Mouse (Mus musculus): ENCODE measurements around the gene Cfap99. TPM values are rescaled to one million over a fixed set of nuclear protein-coding genes. Genes with fewer than 3 reads are reported as not detected.

The Cfap99 gene
- polyA plus RNA-seq, 1 experiment from 2014 or later, result 0.88 TPM

DNA sequence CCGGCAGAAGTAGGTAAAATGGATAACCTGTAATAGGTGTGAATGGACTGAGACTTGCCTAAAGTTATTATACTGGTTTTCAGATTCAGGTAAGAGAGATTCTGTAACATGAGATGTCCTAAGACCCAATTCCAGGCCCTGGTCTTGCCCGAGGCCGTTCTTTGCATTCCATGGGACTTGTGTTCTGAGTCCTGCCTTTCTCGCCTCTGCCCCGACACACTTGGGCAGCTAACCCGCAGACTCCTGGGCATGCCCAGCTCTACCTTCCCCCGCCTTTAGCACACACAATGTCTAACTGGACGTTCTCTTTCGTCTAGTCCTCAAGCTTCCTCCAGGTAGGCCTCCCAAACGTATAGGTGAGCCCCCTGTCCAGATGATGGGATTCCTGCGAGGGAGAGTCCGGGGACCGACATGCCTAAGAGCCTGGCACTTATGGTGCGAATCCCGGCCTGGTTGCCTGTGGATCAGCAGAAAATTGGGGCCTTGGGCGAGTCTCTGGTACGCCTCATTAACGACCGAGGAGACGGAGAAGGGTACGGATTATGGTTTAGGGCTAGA, 47.2 kb downstream of the Cfap99 start:
- 3% methylated on average over 21 of the region's 21 CpGs for WGBS

DNA sequence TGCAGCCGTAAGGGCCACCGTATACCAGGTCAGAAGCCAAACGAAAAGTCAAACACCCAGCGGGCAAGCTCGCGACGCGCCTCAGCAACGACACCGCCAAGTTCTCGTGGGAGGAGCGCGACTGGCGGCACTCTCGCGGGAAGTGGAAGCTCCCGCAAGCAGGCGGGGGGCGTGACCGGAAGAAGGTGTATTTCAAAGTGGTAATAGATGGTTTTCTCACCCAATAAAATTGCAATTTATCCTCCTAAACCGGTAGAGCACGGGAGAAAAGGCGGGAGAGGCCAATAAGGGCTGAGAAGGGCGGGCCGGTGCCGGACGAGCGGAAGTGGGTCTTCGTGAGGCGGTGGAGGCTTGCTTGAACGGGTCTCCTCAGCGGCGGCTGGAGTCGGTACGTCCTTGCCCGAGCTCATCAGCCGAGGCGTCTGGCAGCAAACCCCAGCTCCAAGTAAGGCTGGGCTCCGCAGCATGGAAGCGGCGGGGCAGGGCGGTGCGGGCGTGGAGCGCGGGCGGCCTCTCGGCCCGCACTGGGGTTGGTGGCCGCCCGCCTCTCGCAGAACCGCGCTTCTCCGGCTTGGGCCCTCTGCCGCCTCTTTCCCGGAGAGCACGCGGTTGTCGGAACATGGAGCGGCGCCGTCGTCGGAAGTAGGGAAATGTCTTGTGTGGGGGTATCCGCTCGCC, 47.8 kb downstream of the Cfap99 start, which contains the start of gene Rnf4:
TSS of gene Rnf4 (plus strand) at position 193 of the 678 bp plus-strand sequence.
- peak within 1 kb of the TSS; percentile 99 for H3K4me3 ChIP-seq (replicated peaks)
- no peaks in the 10 kb centered on the region for H3K36me3 ChIP-seq
- 0 out of 2 replicates have a peak, but pooled peaks cover 11% of the 10 kb centered on the region for H3K4me1 ChIP-seq
- H3K9ac ChIP-seq, result peak within 1 kb of the TSS; percentile 99
- no peaks in the 10 kb centered on the region for H3K9me3 ChIP-seq (replicated peaks)
- H3K27me3 ChIP-seq, result no peaks in the 10 kb centered on the region
- H3K27ac ChIP-seq (replicated peaks), result peak within 1 kb of the TSS; percentile 97
- under 1% methylated on average over 67 of the region's 67 CpGs for WGBS
- ATAC-seq (ENCODE audit: insufficient number of reproducible peaks, low FRiP score, low TSS enrichment, low read depth), result peak; percentile 96
- H3K4me2 ChIP-seq (replicated peaks), result peak within 1 kb of the TSS; percentile 73

More for the DNA sequence above, 47.2 kb downstream of the Cfap99 start:
- Histone ChIP-seq H3K27ac (replicated peaks) (peak overlapping the region; percentile 97), H3K4me2 (replicated peaks) (peak overlapping the region; percentile 73), H3K4me1 (0 out of 2 replicates have a peak, but pooled peaks cover 11% of the 10 kb centered on the region), H3K9ac (peak overlapping the region; percentile 90), H3K27me3 (no peaks in the 10 kb centered on the region), H3K36me3 (no peaks in the 10 kb centered on the region), H3K4me3 (replicated peaks) (peak overlapping the region; percentile 99), H3K9me3 (replicated peaks) (no peaks in the 10 kb centered on the region)
- ATAC-seq (ENCODE audit: insufficient number of reproducible peaks, low FRiP score, low TSS enrichment, low read depth), result peak; percentile 44

DNA sequence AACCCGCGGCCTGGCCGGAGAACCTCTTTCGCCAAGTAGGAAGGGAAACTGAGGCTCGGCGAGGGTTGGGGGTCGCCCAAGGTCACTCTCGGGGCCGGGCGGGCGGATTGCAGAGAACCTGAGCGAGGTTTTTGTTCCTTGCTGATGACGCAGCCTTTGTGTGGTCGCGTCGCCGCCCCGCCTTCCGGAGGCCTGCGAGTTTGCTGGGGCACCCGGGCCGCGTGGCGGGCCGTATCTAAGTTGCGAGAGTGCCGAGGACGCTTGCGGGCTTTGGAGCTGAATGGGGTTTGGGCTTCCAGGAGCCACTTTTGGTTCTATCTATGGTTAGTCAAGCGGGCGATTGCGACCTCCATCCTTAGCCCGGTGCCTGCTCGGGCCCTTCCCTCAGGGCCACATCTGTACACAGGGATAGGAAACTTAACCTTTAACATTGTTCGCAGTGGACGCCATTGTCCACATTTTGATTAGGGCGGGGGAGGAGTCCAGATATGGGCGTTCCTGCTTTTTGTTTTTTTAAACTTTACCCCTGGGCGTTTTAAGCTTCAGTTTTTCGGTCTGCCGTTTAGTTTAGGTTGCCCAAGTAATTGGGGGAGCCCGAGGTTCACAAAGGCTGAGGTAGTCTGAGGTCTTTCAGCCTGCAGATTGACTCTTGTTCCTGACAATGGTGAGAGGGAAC, 48.5 kb downstream of the Cfap99 start:
- H3K9me3 ChIP-seq (replicated peaks), result no peaks in the 10 kb centered on the region
- peak overlapping the region; percentile 99 for H3K4me3 ChIP-seq (replicated peaks)
- H3K36me3 ChIP-seq, result no peaks in the 10 kb centered on the region
- peak; percentile 48; the same call in 1 of the 2 replicates for ATAC-seq (ENCODE audit: insufficient number of reproducible peaks, low FRiP score, low TSS enrichment, low read depth)
- H3K4me2 ChIP-seq (replicated peaks), result peak overlapping the region; percentile 64
- WGBS, result under 1% methylated on average over 42 of the region's 42 CpGs
- peak overlapping the region; percentile 97 for H3K27ac ChIP-seq (replicated peaks)
- H3K9ac ChIP-seq, result peak overlapping the region; percentile 99
- H3K4me1 ChIP-seq, result 0 out of 2 replicates have a peak, but pooled peaks cover 14% of the 10 kb centered on the region
- no peaks in the 10 kb centered on the region for H3K27me3 ChIP-seq

DNA sequence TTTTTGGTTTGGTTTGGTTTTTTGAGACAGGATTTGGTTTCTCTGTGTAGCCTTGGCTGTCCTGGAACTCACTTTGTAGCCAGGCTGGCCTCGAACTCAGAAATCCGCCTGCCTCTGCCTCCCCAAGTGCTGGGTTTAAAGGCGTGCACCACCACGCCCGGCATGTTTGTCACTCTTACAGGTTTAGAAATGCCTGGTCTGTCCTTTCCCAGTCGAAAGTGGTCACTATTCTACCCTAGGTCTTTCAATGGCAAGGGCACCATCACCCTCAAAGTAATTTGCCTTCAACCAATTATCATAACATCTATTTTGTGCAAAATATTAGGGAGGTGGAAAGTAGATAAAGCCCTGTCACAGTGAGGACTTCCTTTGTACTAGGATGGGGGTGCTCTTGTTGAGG, 51.8 kb downstream of the Cfap99 start:
- 0 out of 2 replicates have a peak, but pooled peaks cover 13% of the 10 kb centered on the region for H3K4me1 ChIP-seq
- H3K9me3 ChIP-seq (replicated peaks), result no peaks in the 10 kb centered on the region
- no peak overlapping the region for H3K4me2 ChIP-seq (replicated peaks)
- H3K4me3 ChIP-seq (replicated peaks), result no peak overlapping the region
- no peak overlapping the region for H3K27ac ChIP-seq (replicated peaks)
- 93% methylated on average over 6 of the region's 6 CpGs for WGBS
- no peaks in the 10 kb centered on the region for H3K27me3 ChIP-seq
- H3K36me3 ChIP-seq, result peaks cover 19% of the 10 kb centered on the region; the same call in 1 of the 2 replicates
- no peak overlapping the region for H3K9ac ChIP-seq
- ATAC-seq (ENCODE audit: insufficient number of reproducible peaks, low FRiP score, low TSS enrichment, low read depth), result no peak

DNA sequence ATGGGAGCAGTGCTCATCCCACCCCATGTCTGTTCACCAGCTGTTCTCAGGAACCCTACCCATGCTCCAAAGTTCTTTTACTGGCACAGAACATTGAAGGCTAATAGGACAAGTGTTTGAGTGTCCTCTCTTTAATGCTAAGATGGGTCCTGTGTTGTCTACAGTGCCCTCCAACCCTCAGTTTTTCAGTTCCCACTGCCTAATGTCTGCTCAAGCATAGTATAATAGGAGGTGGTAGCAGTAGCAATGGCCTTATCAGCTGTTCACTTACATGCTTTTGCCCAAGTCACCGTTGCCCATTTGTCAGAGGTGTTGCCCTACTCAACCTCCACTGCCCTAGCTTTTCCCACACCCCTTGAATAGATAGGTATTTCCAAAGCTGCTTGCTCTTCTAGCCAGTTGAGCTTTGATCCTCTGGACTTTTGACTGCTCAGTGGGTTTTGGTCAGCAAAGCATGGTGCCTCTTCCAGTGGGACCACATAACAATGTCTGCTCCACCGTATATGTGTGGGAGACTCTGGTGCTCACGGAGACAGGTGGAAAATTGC, 63.8 kb downstream of the Cfap99 start:
- no peaks in the 10 kb centered on the region for H3K27me3 ChIP-seq
- no peak overlapping the region for H3K4me2 ChIP-seq (replicated peaks)
- no peaks in the 10 kb centered on the region for H3K4me1 ChIP-seq
- H3K9ac ChIP-seq, result no peak overlapping the region
- no peak overlapping the region for H3K4me3 ChIP-seq (replicated peaks)
- H3K36me3 ChIP-seq, result peaks cover 96% of the 10 kb centered on the region
- no peak overlapping the region for H3K27ac ChIP-seq (replicated peaks)
- H3K9me3 ChIP-seq (replicated peaks), result no peaks in the 10 kb centered on the region
- WGBS, result 95% methylated on average over 3 of the region's 3 CpGs
- ATAC-seq (ENCODE audit: insufficient number of reproducible peaks, low FRiP score, low TSS enrichment, low read depth), result no peak

DNA sequence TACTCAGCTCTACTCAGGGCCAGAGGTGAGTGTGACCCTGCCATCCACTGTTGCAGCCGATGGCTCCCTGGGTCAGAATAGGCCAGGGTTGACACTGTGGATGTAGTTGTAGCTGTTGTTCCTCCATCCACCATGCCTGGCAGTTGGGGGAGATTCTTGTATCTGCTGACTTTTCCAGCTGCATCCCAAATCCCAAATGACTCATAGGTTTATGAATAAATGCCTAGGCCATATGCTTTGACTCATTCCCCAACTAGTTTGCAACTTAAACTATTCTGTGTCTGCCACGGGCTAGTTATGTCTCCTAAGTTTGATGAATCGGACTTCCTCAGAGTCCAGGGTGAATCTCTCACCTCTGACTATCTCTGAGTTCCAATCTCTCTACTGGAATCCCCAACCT, 71.9 kb downstream of the Cfap99 start:
- H3K9ac ChIP-seq, result no peak overlapping the region
- H3K27me3 ChIP-seq, result no peaks in the 10 kb centered on the region
- WGBS, result 91% methylated on average over 3 of the region's 3 CpGs
- no peak for ATAC-seq (ENCODE audit: insufficient number of reproducible peaks, low FRiP score, low TSS enrichment, low read depth)
- no peak overlapping the region for H3K4me3 ChIP-seq (replicated peaks)
- no peak overlapping the region for H3K4me2 ChIP-seq (replicated peaks)
- peaks cover 52% of the 10 kb centered on the region for H3K36me3 ChIP-seq
- H3K27ac ChIP-seq (replicated peaks), result no peak overlapping the region
- no peaks in the 10 kb centered on the region for H3K9me3 ChIP-seq (replicated peaks)
- H3K4me1 ChIP-seq, result no peaks in the 10 kb centered on the region

DNA sequence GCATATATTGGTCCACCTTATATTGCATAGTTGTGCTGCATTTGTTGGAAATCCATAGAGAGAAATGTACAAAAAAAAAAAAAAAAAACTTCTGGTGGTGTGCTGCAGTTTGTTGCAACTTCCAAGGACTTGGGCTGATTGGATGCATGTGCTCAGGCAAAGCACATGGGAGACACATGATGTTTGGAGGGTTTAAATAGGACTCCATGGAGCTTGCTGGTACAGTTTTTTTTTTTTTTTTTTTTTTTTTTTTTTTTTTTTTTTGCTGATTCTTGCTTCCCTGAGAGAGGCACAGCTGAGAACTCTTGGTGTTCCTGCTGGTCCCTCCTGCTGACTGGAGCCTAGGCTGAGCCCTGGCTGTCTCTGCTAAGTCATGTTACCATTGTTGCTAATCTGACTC, 74.7 kb downstream of the Cfap99 start:
- Histone ChIP-seq H3K9me3 (replicated peaks) (no peaks in the 10 kb centered on the region), H3K27me3 (no peaks in the 10 kb centered on the region), H3K4me1 (no peaks in the 10 kb centered on the region), H3K36me3 (peaks cover 31% of the 10 kb centered on the region), H3K9ac (no peak overlapping the region), H3K4me2 (replicated peaks) (no peak overlapping the region), H3K4me3 (replicated peaks) (no peak overlapping the region), H3K27ac (replicated peaks) (no peak overlapping the region)
- no peak for ATAC-seq (ENCODE audit: insufficient number of reproducible peaks, low FRiP score, low TSS enrichment, low read depth)

DNA sequence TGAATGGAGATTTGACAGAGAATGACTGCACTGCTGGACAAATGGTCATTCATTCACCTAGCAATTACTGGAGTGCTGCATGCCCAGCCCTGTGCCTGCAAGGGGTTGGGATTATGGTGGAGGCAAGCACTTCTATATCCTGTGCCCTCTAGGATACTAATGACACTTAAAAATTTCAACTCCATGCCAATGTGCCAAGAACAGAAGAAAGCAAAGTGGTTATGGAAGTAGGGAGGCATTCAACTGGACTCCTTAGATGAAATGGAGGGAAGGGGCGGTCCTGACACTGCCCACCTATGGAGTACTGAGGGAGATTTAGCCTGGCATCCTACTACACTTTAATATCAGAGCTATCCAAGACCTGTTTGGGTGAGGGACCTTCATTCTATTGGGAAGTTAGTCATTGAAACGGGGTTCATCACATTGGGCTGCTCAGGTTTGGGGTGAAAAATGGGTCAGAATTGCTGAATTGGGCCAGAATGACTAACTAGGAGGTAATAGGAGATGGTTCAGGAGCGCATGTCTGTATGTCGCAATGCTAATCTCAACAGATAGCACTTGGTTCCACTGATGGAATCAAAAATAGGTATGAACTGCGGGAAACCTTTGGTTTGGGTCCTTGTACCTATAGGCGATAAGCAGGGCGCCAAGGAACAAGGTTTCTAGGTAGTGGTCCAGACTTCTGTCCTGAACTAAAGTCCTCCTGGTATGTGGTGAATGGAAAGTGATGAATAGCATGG, 80.3 kb downstream of the Cfap99 start:
- Histone ChIP-seq H3K27me3 (no peaks in the 10 kb centered on the region), H3K9me3 (replicated peaks) (no peaks in the 10 kb centered on the region), H3K27ac (replicated peaks) (peak overlapping the region; percentile 85), H3K4me1 (peaks cover 16% of the 10 kb centered on the region), H3K36me3 (peaks cover 10% of the 10 kb centered on the region; the same call in 1 of the 2 replicates), H3K4me3 (replicated peaks) (peak overlapping the region; percentile 84), H3K4me2 (replicated peaks) (peak overlapping the region; percentile 60), H3K9ac (peak overlapping the region; percentile 21; the same call in 1 of the 2 replicates)
- ATAC-seq (ENCODE audit: insufficient number of reproducible peaks, low FRiP score, low TSS enrichment, low read depth), result no peak
- 66% methylated on average over 7 of the region's 7 CpGs for WGBS

DNA sequence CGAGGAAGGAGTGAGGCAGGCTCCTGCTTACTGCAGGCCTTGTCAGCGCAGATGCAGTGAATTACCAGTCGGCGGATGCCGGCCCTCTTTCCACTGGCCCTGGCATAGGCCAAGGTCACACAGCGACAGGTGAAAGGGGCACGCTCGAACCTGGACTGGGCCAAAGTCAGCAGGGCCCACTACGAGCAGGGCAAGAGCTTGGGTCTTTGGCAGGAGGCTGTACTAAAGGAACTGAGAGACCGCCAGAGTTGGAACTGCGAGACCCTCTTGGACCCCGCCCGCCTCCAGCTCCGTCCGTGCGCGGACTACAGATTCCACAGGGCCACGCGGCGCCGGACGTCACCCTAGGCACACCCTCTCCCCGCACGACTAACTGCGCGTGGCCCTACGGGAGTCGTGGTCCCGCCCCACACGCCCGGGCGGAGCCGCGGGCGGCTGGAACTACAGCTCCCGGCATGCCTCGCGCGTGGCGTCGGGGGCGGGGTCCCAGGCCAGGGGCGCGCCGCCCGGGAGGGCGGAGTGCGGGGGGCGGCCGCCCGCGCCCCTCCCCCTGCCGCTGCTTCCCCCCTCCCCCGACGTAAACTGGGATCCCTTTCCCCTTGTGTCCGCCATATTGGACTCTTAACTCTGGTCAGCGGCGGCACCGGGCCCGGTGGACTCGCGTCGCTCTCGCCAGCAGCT, 81.1 kb downstream of the Cfap99 start, which contains the start of gene Fam193a:
TSS of gene Fam193a (plus strand) at position 593 of the 681 bp plus-strand sequence.
- ATAC-seq (ENCODE audit: insufficient number of reproducible peaks, low FRiP score, low TSS enrichment, low read depth), result peak; percentile 100
- WGBS, result under 1% methylated on average over 45 of the region's 64 CpGs
- Histone ChIP-seq H3K27me3 (no peaks in the 10 kb centered on the region), H3K27ac (replicated peaks) (peak within 1 kb of the TSS; percentile 85), H3K4me3 (replicated peaks) (peak within 1 kb of the TSS; percentile 84), H3K4me1 (peaks cover 16% of the 10 kb centered on the region), H3K9ac (peak within 1 kb of the TSS; percentile 91), H3K36me3 (peaks cover 10% of the 10 kb centered on the region; the same call in 1 of the 2 replicates), H3K4me2 (replicated peaks) (peak within 1 kb of the TSS; percentile 60), H3K9me3 (replicated peaks) (no peaks in the 10 kb centered on the region)
